Mouse (Mus musculus) stomach, adult 2 months (tissue): ENCODE results near the gene Dscaml1. TPM values are rescaled to one million over a fixed set of nuclear protein-coding genes. Genes with fewer than 3 reads are reported as not detected.

ENCODE experiments used
- polyA plus RNA-seq: library from polyadenylated mRNA; depleted of rRNA; stranded (reverse); fragments of >200 nt; gene quantifications from 2 replicates; pipeline ENCODE4 v1.2.3, GENCODE M21; 2012; rRNA removed

The Dscaml1 gene
- polyA plus RNA-seq: 0.08 and 0.15 TPM in 2 replicates

DNA sequence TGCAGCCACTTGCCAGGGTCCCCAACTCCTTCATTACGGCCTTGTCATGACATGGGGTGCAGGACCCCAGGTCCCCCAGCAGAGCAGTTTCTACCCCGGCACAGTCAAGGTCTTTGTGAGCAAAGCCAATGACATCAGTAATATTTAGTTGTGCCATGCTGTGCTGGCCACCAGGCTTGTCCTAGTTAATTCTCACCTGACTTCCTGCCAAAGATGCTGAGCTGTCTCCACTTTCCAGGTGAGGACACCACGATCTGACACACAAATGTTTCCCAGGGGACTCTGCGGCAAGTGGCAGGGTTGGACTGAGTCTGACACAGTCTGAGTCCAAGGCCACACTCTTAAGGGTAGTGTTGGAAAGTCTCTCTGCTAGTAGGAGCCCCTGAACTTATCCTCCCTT lies at the start of gene Dscaml1:
Gene Dscaml1 (plus strand): TSS at position 173 of the 400 bp plus-strand sequence.

GRCm38 (mm10) chr9:45399434-45399833 lies 27.0 kb upstream of the Dscaml1 start, which contains the start of gene Fxyd2:
Gene Fxyd2 (plus strand): TSS chr9:45399669.

Other genes starting within 250 kb of the Dscaml1 start
- gene BC049352, start 244.6 kb upstream of the Dscaml1 start, polyA plus RNA-seq: 0.08 TPM in 1 of 2 replicates, not detected in the other
- gene Tmprss4, start 222.5 kb upstream of the Dscaml1 start, polyA plus RNA-seq: 18.1 and 18.7 TPM in 2 replicates
- 1.2 and 1.8 TPM in 2 replicates for gene Il10ra, start 157.5 kb upstream of the Dscaml1 start, polyA plus RNA-seq
- 9.6 and 16.8 TPM in 2 replicates for gene Tmprss13, start 107.5 kb upstream of the Dscaml1 start, polyA plus RNA-seq
- gene Fxyd6, start 56.4 kb upstream of the Dscaml1 start, polyA plus RNA-seq: 43.4 and 66.9 TPM in 2 replicates
- gene Fxyd2, start 27.0 kb upstream of the Dscaml1 start, polyA plus RNA-seq: 3.4 and 3.7 TPM in 2 replicates